Mouse (Mus musculus): Measurements from ENCODE around the gene Dpep2nb.

DNA sequence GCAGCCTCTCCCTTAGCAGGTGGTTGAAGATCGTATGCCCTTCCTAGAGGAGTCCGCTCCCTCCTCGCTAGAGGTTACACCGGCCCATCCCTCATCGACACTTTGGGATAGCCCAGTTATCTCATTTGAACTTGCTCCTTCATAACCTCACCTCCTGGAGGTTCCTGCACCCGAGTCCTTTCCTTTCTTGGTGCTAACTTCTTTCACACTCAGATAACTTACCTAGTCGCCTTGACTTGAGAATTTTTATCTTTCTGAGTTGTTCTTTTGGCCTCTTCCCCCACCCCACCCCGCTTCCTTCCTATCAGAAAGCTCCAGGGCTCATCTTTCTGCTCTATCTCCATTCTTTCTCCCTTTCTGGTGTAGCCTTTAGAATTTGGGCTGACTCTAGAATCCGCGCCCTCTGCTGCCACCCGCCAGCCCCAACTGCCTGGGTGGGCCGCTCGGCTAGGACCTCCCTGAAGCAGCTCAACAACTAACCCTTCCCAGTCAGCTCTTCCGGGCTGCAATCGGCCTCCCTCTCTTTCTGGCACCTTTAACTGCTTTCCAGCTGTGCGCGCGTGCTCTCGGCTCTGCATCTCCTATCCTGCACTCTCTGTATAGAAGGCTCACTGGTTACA, 39.0 kb downstream of the Dpep2nb start:
- no peak for TF ChIP-seq POLR2A (IDR thresholded peaks at IDR 0.05; ENCODE audit: insufficient read length, low read depth)
- no peak for TF ChIP-seq CEBPB (IDR thresholded peaks at IDR 0.05; ENCODE audit: insufficient read depth, poor library complexity, severe bottlenecking)
- no peak for TF ChIP-seq MYOG (IDR thresholded peaks at IDR 0.05; ENCODE audit: control insufficient read depth in 1 of 3, insufficient read depth in 1 of 3, insufficient read length in 2 of 3, low read depth in 2 of 3)
- no peak for TF ChIP-seq MAX (IDR thresholded peaks at IDR 0.05; ENCODE audit: low read depth)
- no peak for TF ChIP-seq TCF3 (IDR thresholded peaks at IDR 0.05; ENCODE audit: insufficient read length, low read depth)
- TF ChIP-seq POLR2AphosphoS2 (IDR thresholded peaks at IDR 0.05; ENCODE audit: insufficient read length, low read depth) = no peak
- no peak for TF ChIP-seq REST (IDR thresholded peaks at IDR 0.05; ENCODE audit: insufficient read depth, insufficient read length)
